Mouse (Mus musculus) midbrain, embryonic 12.5 days (tissue): ENCODE results near the gene Apol8. TPM values are rescaled to one million over a fixed set of nuclear protein-coding genes. Genes with fewer than 3 reads are reported as not detected.
"Not testable (repeated sequence)": the region's sequence is repeated elsewhere in the genome, so short reads cannot be mapped to it uniquely, and the experiment has no call there.

Source experiments
- ATAC-seq: fragments of 200-750 bp; cut with Nextera tagmentation; 2 replicates; pipeline ENCODE4 v1.8.0; 2017; ENCODE audit warnings: low read depth, moderate TSS enrichment, moderate library complexity; ENCODE audit not compliant: low FRiP score
- H3K27ac ChIP-seq: fragments of 300-500 bp; sonication (generic); replicated peaks from 2 replicates; pipeline ENCODE4 v1.5.1; 2016; ENCODE audit warnings: mild to moderate bottlenecking
- H3K27me3 ChIP-seq: fragments of 300-500 bp; sonication (generic); 2 replicates; pipeline ENCODE4 v1.6.1; 2016; ENCODE audit warnings: mild to moderate bottlenecking
- H3K36me3 ChIP-seq: fragments of 300-500 bp; sonication (generic); 2 replicates; pipeline ENCODE4 v1.6.1; 2016
- H3K4me1 ChIP-seq: fragments of 300-500 bp; sonication (generic); 2 replicates; pipeline ENCODE4 v1.6.1; 2016
- H3K4me2 ChIP-seq: fragments of 300-500 bp; sonication (generic); replicated peaks from 2 replicates; pipeline ENCODE4 v1.6.1; 2016; ENCODE audit warnings: mild to moderate bottlenecking, moderate library complexity
- H3K4me3 ChIP-seq: fragments of 300-500 bp; sonication (generic); 2 replicates; pipeline ENCODE4 v1.5.1; 2016; ENCODE audit warnings: mild to moderate bottlenecking
- H3K9ac ChIP-seq: fragments of 300-500 bp; sonication (generic); replicated peaks from 2 replicates; pipeline ENCODE4 v1.6.1; 2016; ENCODE audit warnings: mild to moderate bottlenecking, moderate library complexity
- H3K9me3 ChIP-seq: fragments of 300-500 bp; sonication (generic); 2 replicates; pipeline ENCODE4 v1.6.1; 2016; ENCODE audit warnings: mild to moderate bottlenecking
- WGBS: fragments of 180-500 bp; shearing (Covaris S2); methylation state at CpG from one replicate; pipeline ENCODE4 v1.1.7; 2016; 5-methylcytosine and 5-hydroxymethylcytosine counted together
- polyA plus RNA-seq: library from polyadenylated mRNA; unstranded; fragments of >200 nt; fragmentation: Nextera tagmentation; extraction: Ambion mirVana; gene quantifications from 2 replicates; pipeline ENCODE4 v1.2.1, GENCODE M21; 2016

The Apol8 gene
- polyA plus RNA-seq, 1 experiment from 2014 or later: 0.40 TPM

GRCm38 (mm10) chr15:77744632-77745031 lies 12.2 kb downstream of the Apol8 start:
- H3K27me3 ChIP-seq: no peaks in the 10 kb centered on the region
- 45% methylated on average over 5 of the region's 5 CpGs for WGBS
- H3K27ac ChIP-seq: no peak overlapping the region
- no peaks in the 10 kb centered on the region for H3K9me3 ChIP-seq
- ATAC-seq: no peak
- no peak overlapping the region for H3K4me3 ChIP-seq
- no peak overlapping the region for H3K9ac ChIP-seq
- no peaks in the 10 kb centered on the region for H3K4me1 ChIP-seq
- H3K4me2 ChIP-seq: no peak overlapping the region
- H3K36me3 ChIP-seq: no peaks in the 10 kb centered on the region

GRCm38 (mm10) chr15:77741556-77741955 lies 15.2 kb downstream of the Apol8 start:
- H3K9me3 ChIP-seq, H3K27me3 ChIP-seq, H3K4me3 ChIP-seq, ATAC-seq, H3K4me1 ChIP-seq, H3K9ac ChIP-seq, H3K27ac ChIP-seq, H3K4me2 ChIP-seq, H3K36me3 ChIP-seq: not testable (repeated sequence)
- 90% methylated on average over 6 of the region's 6 CpGs for WGBS

GRCm38 (mm10) chr15:77740511-77741297 lies 16.1 kb downstream of the Apol8 start:
- WGBS: 80% methylated on average over 9 of the region's 9 CpGs
- no peaks in the 10 kb centered on the region for H3K27me3 ChIP-seq
- no peak for ATAC-seq

GRCm38 (mm10) chr15:77733903-77734302 lies 22.9 kb downstream of the Apol8 start:
- not testable (repeated sequence) for H3K27me3 ChIP-seq, H3K9me3 ChIP-seq, H3K27ac ChIP-seq, ATAC-seq, H3K36me3 ChIP-seq, H3K4me1 ChIP-seq, H3K4me2 ChIP-seq, H3K4me3 ChIP-seq, H3K9ac ChIP-seq
- 53% methylated on average over 4 of the region's 4 CpGs for WGBS

More at GRCm38 (mm10) chr15:77740511-77741297, 16.1 kb downstream of the Apol8 start:
- H3K27ac ChIP-seq: no peak overlapping the region
- H3K4me3 ChIP-seq: no peak overlapping the region
- no peaks in the 10 kb centered on the region for H3K4me1 ChIP-seq
- no peaks in the 10 kb centered on the region for H3K36me3 ChIP-seq
- H3K9me3 ChIP-seq: no peaks in the 10 kb centered on the region
- H3K4me2 ChIP-seq: no peak overlapping the region
- no peak overlapping the region for H3K9ac ChIP-seq

- H3K36me3 ChIP-seq, H3K27ac ChIP-seq, H3K9me3 ChIP-seq, H3K9ac ChIP-seq, H3K4me2 ChIP-seq, H3K27me3 ChIP-seq, H3K4me1 ChIP-seq, ATAC-seq, H3K4me3 ChIP-seq: not testable (repeated sequence)
- 87% methylated on average over 8 of the region's 8 CpGs for WGBS
Observed at GRCm38 (mm10) chr15:77733380-77733779, 23.4 kb downstream of the Apol8 start.

GRCm38 (mm10) chr15:77732851-77733250 lies 24.0 kb downstream of the Apol8 start:
- ATAC-seq, H3K36me3 ChIP-seq, H3K4me3 ChIP-seq, H3K9me3 ChIP-seq, H3K4me1 ChIP-seq, H3K9ac ChIP-seq, H3K4me2 ChIP-seq, H3K27me3 ChIP-seq, H3K27ac ChIP-seq: not testable (repeated sequence)
- WGBS: 74% methylated on average over 10 of the region's 10 CpGs

GRCm38 (mm10) chr15:77731605-77732004 lies 25.2 kb downstream of the Apol8 start:
- H3K4me1 ChIP-seq: no peaks in the 10 kb centered on the region
- H3K4me2 ChIP-seq: no peak overlapping the region
- H3K27ac ChIP-seq: no peak overlapping the region
- no peak overlapping the region for H3K9ac ChIP-seq
- H3K27me3 ChIP-seq: no peaks in the 10 kb centered on the region
- no peaks in the 10 kb centered on the region for H3K36me3 ChIP-seq
- H3K4me3 ChIP-seq: no peak overlapping the region
- ATAC-seq: no peak
- 83% methylated on average over 5 of the region's 5 CpGs for WGBS
- no peaks in the 10 kb centered on the region for H3K9me3 ChIP-seq

GRCm38 (mm10) chr15:77728739-77729138 lies 28.1 kb downstream of the Apol8 start, which contains the start of gene Apol9b:
Gene Apol9b (plus strand): TSS chr15:77729039.
- not testable (repeated sequence) for H3K36me3 ChIP-seq, H3K9me3 ChIP-seq, H3K27me3 ChIP-seq, H3K27ac ChIP-seq, H3K9ac ChIP-seq, H3K4me3 ChIP-seq, ATAC-seq, H3K4me1 ChIP-seq, H3K4me2 ChIP-seq
- 92% methylated on average over 1 of the region's 4 CpGs for WGBS

- not testable (repeated sequence) for H3K27me3 ChIP-seq, H3K27ac ChIP-seq, ATAC-seq, H3K9me3 ChIP-seq, H3K4me1 ChIP-seq, H3K4me3 ChIP-seq, H3K4me2 ChIP-seq, H3K36me3 ChIP-seq, H3K9ac ChIP-seq
- 89% methylated on average over 3 of the region's 3 CpGs for WGBS
Observed at GRCm38 (mm10) chr15:77727745-77728144, 29.1 kb downstream of the Apol8 start.

- H3K4me3 ChIP-seq, H3K9me3 ChIP-seq, H3K9ac ChIP-seq, H3K4me2 ChIP-seq, H3K27me3 ChIP-seq, H3K4me1 ChIP-seq, H3K36me3 ChIP-seq, ATAC-seq, H3K27ac ChIP-seq: not testable (repeated sequence)
- 9% methylated on average over 3 of the region's 3 CpGs for WGBS
Observed at GRCm38 (mm10) chr15:77727139-77727538, 29.7 kb downstream of the Apol8 start.

- H3K4me3 ChIP-seq, H3K36me3 ChIP-seq, ATAC-seq, H3K9me3 ChIP-seq, H3K4me2 ChIP-seq, H3K9ac ChIP-seq, H3K27ac ChIP-seq, H3K4me1 ChIP-seq, H3K27me3 ChIP-seq: not testable (repeated sequence)
- 82% methylated on average over 6 of the region's 6 CpGs for WGBS
Observed at GRCm38 (mm10) chr15:77725393-77726020, 31.3 kb downstream of the Apol8 start.

GRCm38 (mm10) chr15:77724208-77724911 lies 32.4 kb downstream of the Apol8 start:
- H3K4me3 ChIP-seq, H3K27ac ChIP-seq, ATAC-seq, H3K9me3 ChIP-seq, H3K9ac ChIP-seq, H3K36me3 ChIP-seq, H3K4me1 ChIP-seq, H3K27me3 ChIP-seq, H3K4me2 ChIP-seq: not testable (repeated sequence)
- 19% methylated on average over 2 of the region's 10 CpGs for WGBS
